Mouse (Mus musculus) mouse trophoblast stem cell (cell line): ENCODE measurements around the gene Braf.

Experiments used
- in situ Hi-C, 2 experiments: fragments of 300-500 bp; cut with MseI, MboI; formaldehyde crosslinking; loops; 2 replicates in 1 of 2; 3 replicates in 1 of 2; pipeline ENCODE4 v1.15.1; 2025

Braf gene

GRCm38 (mm10) chr6:39610207-39610606 lies 115.1 kb downstream of the Braf start:
- in situ Hi-C loops = loop anchor here in 1 of 2 experiments (25.0 kb wide), 1 partner anchor 177 kb away; no protein-coding TSS in a partner anchor

GRCm38 (mm10) chr6:39607365-39607764 lies 117.9 kb downstream of the Braf start:
- in situ Hi-C loops = loop anchor here in 1 of 2 experiments (25.0 kb wide), 1 partner anchor 180 kb away; no protein-coding TSS in a partner anchor

- in situ Hi-C loops = loop anchor here in 1 of 2 experiments (25.0 kb wide), 1 partner anchor 180 kb away; no protein-coding TSS in a partner anchor
Measured at GRCm38 (mm10) chr6:39606862-39607261, 118.4 kb downstream of the Braf start.

GRCm38 (mm10) chr6:39606056-39606455 lies 119.2 kb downstream of the Braf start:
- in situ Hi-C loops = loop anchor here in 1 of 2 experiments (25.0 kb wide), 1 partner anchor 181 kb away; no protein-coding TSS in a partner anchor

GRCm38 (mm10) chr6:39604565-39604964 lies 120.7 kb downstream of the Braf start:
- in situ Hi-C loops = loop anchor here in 1 of 2 experiments (25.0 kb wide), 1 partner anchor 183 kb away; no protein-coding TSS in a partner anchor

- in situ Hi-C loops = loop anchor here in 1 of 2 experiments (25.0 kb wide), 1 partner anchor 185 kb away; no protein-coding TSS in a partner anchor
Measured at GRCm38 (mm10) chr6:39601828-39602227, 123.4 kb downstream of the Braf start.

GRCm38 (mm10) chr6:39600851-39601250 lies 124.4 kb downstream of the Braf start:
- in situ Hi-C loops = loop anchor here in 1 of 2 experiments (25.0 kb wide), 1 partner anchor 186 kb away; no protein-coding TSS in a partner anchor

GRCm38 (mm10) chr6:39592401-39593214 lies 132.7 kb downstream of the Braf start, which contains the start of gene Ndufb2:
Ndufb2 (plus strand) TSS chr6:39592574.
- in situ Hi-C loops = no loop called here

- in situ Hi-C loops = no loop called here
Measured at GRCm38 (mm10) chr6:39591481-39591880, 133.8 kb downstream of the Braf start.

GRCm38 (mm10) chr6:39585517-39585916 lies 139.7 kb downstream of the Braf start, which contains the start of gene Gm42420:
Gm42420 (plus strand) TSS chr6:39585753.
- in situ Hi-C loops = no loop called here

- in situ Hi-C loops = no loop called here
Measured at GRCm38 (mm10) chr6:39581087-39581784, 144.0 kb downstream of the Braf start.

- in situ Hi-C loops = no loop called here
Measured at GRCm38 (mm10) chr6:39580558-39580957, 144.7 kb downstream of the Braf start.

- in situ Hi-C loops = no loop called here
Measured at GRCm38 (mm10) chr6:39579552-39579951, 145.7 kb downstream of the Braf start.

- in situ Hi-C loops = no loop called here
Measured at GRCm38 (mm10) chr6:39574951-39575350, 150.3 kb downstream of the Braf start.

- in situ Hi-C loops = no loop called here
Measured at GRCm38 (mm10) chr6:39574555-39574869, 150.8 kb downstream of the Braf start.

- in situ Hi-C loops = no loop called here
Measured at GRCm38 (mm10) chr6:39573791-39574554, 151.3 kb downstream of the Braf start, which contains the start of gene Adck2. Adck2 (plus strand) TSS chr6:39573873.

GRCm38 (mm10) chr6:39570426-39570825 lies 154.8 kb downstream of the Braf start:
- in situ Hi-C loops = no loop called here

GRCm38 (mm10) chr6:39567528-39567927 lies 157.7 kb downstream of the Braf start:
- in situ Hi-C loops = loop anchor here in 1 of 2 experiments (10.0 kb wide), 1 partner anchor 103 kb away; no protein-coding TSS in a partner anchor

GRCm38 (mm10) chr6:39562166-39563015 lies 162.9 kb downstream of the Braf start:
- in situ Hi-C loops = loop anchor here in 1 of 2 experiments (10.0 kb wide), 1 partner anchor 98 kb away; no protein-coding TSS in a partner anchor

GRCm38 (mm10) chr6:39559276-39559939 lies 165.9 kb downstream of the Braf start:
- in situ Hi-C loops = no loop called here
